Mouse (Mus musculus) hindbrain, embryonic 14.5 days (tissue): ENCODE data around the gene Abhd16a. TPM values are rescaled to one million over a fixed set of nuclear protein-coding genes. Genes with fewer than 3 reads are reported as not detected.

ENCODE experiments used
- ATAC-seq: fragments of 200-750 bp; cut with Nextera tagmentation; 2 replicates; pipeline ENCODE4 v1.8.0; 2017; ENCODE audit warnings: moderate number of reproducible peaks, mild to moderate bottlenecking, moderate TSS enrichment, moderate library complexity; ENCODE audit not compliant: low FRiP score
- DNase-seq: peaks from one replicate; pipeline ENCODE4 v3.0.0-alpha.2; 2015; ENCODE audit warnings: low spot score
- H3K27ac ChIP-seq: fragments of 300-500 bp; sonication (generic); 2 replicates; pipeline ENCODE4 v1.5.1; 2014; ENCODE audit warnings: mild to moderate bottlenecking, moderate library complexity
- H3K27me3 ChIP-seq: fragments of 300-500 bp; sonication (generic); 2 replicates; pipeline ENCODE4 v1.6.1; 2014; ENCODE audit warnings: mild to moderate bottlenecking, low read length, mixed read lengths; ENCODE audit not compliant: control insufficient read depth, insufficient read depth
- H3K36me3 ChIP-seq: fragments of 300-500 bp; sonication (generic); replicated peaks from 2 replicates; pipeline ENCODE4 v1.6.1; 2014; ENCODE audit not compliant: control insufficient read depth, insufficient read depth
- H3K4me1 ChIP-seq: fragments of 300-500 bp; sonication (generic); replicated peaks from 2 replicates; pipeline ENCODE4 v1.6.1; 2014; ENCODE audit warnings: antibody characterized with exemption, low read length, mixed read lengths; ENCODE audit not compliant: control insufficient read depth, insufficient read depth
- H3K4me2 ChIP-seq: fragments of 300-500 bp; sonication (generic); replicated peaks from 2 replicates; pipeline ENCODE4 v1.6.1; 2014; ENCODE audit warnings: mild to moderate bottlenecking, moderate library complexity
- H3K4me3 ChIP-seq: fragments of 300-500 bp; sonication (generic); replicated peaks from 2 replicates; pipeline ENCODE4 v1.5.1; 2014; ENCODE audit warnings: mild to moderate bottlenecking, low read length
- H3K9ac ChIP-seq: fragments of 300-500 bp; sonication (generic); 2 replicates; pipeline ENCODE4 v1.6.1; 2014
- H3K9me3 ChIP-seq: fragments of 300-500 bp; sonication (generic); 2 replicates; pipeline ENCODE4 v1.6.1; 2016; ENCODE audit warnings: low read length; ENCODE audit not compliant: control insufficient read depth
- WGBS: fragments of 180-500 bp; shearing (Covaris S2); extraction: QIAGEN DNeasy Blood & Tissue Kit; methylation state at CpG from one replicate; pipeline ENCODE4 v1.1.7; 2014; 5-methylcytosine and 5-hydroxymethylcytosine counted together
- polyA plus RNA-seq: library from polyadenylated mRNA; unstranded; fragments of >200 nt; fragmentation: Nextera tagmentation; extraction: Ambion mirVana; gene quantifications from 2 replicates; pipeline ENCODE4 v1.2.1, GENCODE M21; 2014

Gene Abhd16a
- polyA plus RNA-seq, 1 experiment from 2014 or later = 86.8 TPM

- H3K4me2 ChIP-seq = no peak overlapping the region
- H3K9me3 ChIP-seq = no peaks in the 10 kb centered on the region
- no peak overlapping the region for H3K4me3 ChIP-seq
- no peak overlapping the region for H3K9ac ChIP-seq
- DNase-seq (no peak), ATAC-seq (no peak)
- no peaks in the 10 kb centered on the region for H3K27me3 ChIP-seq
- peaks cover 23% of the 10 kb centered on the region for H3K36me3 ChIP-seq
- 96% methylated on average over 7 of the region's 7 CpGs for WGBS
- no peak overlapping the region for H3K27ac ChIP-seq
- H3K4me1 ChIP-seq = peaks cover 20% of the 10 kb centered on the region
Measured at GRCm38 (mm10) chr17:35133517-35133916, 44.5 kb downstream of the Abhd16a start.

GRCm38 (mm10) chr17:35134801-35135590 lies 45.9 kb downstream of the Abhd16a start, which contains the start of gene Bag6:
Gene Bag6, plus strand, starts transcription at chr17:35135178.
- H3K27ac ChIP-seq = peak within 1 kb of the TSS; percentile 93
- peaks cover 28% of the 10 kb centered on the region for H3K36me3 ChIP-seq
- H3K4me3 ChIP-seq = peak within 1 kb of the TSS; percentile 78
- DNase-seq = peak; percentile 97
- peak within 1 kb of the TSS; percentile 90 for H3K4me2 ChIP-seq
- H3K4me1 ChIP-seq = peaks cover 20% of the 10 kb centered on the region
- H3K9me3 ChIP-seq = no peaks in the 10 kb centered on the region
- peak within 1 kb of the TSS; percentile 90 for H3K9ac ChIP-seq
- H3K27me3 ChIP-seq = no peaks in the 10 kb centered on the region
- under 1% methylated on average over 66 of the region's 66 CpGs for WGBS
- ATAC-seq = peak; percentile 95

GRCm38 (mm10) chr17:35135591-35136320 lies 46.7 kb downstream of the Abhd16a start:
- Histone ChIP-seq H3K9ac (peak overlapping the region; percentile 90), H3K4me3 (peak overlapping the region; percentile 78), H3K4me1 (peaks cover 20% of the 10 kb centered on the region), H3K27ac (peak overlapping the region; percentile 93), H3K36me3 (peaks cover 28% of the 10 kb centered on the region), H3K9me3 (no peaks in the 10 kb centered on the region), H3K4me2 (peak overlapping the region; percentile 90), H3K27me3 (no peaks in the 10 kb centered on the region)
- under 1% methylated on average over 43 of the region's 43 CpGs for WGBS
- peak; percentile 67 for ATAC-seq
- no peak for DNase-seq

- ATAC-seq = no peak
- Histone ChIP-seq H3K9me3 (no peaks in the 10 kb centered on the region), H3K4me3 (no peak overlapping the region), H3K4me2 (no peak overlapping the region), H3K36me3 (peaks cover 61% of the 10 kb centered on the region), H3K27ac (no peak overlapping the region), H3K4me1 (peaks cover 20% of the 10 kb centered on the region), H3K27me3 (no peaks in the 10 kb centered on the region), H3K9ac (no peak overlapping the region)
- no peak for DNase-seq
- WGBS = 96% methylated on average over 3 of the region's 3 CpGs
Measured at GRCm38 (mm10) chr17:35139269-35139668, 50.2 kb downstream of the Abhd16a start.

GRCm38 (mm10) chr17:35140490-35140996 lies 51.5 kb downstream of the Abhd16a start:
- Histone ChIP-seq H3K9me3 (no peaks in the 10 kb centered on the region), H3K4me1 (peaks cover 20% of the 10 kb centered on the region), H3K36me3 (peaks cover 74% of the 10 kb centered on the region), H3K4me3 (no peak overlapping the region), H3K27me3 (no peaks in the 10 kb centered on the region), H3K9ac (no peak overlapping the region), H3K4me2 (no peak overlapping the region), H3K27ac (no peak overlapping the region)
- DNase-seq (no peak), ATAC-seq (no peak)
- WGBS = 77% methylated on average over 16 of the region's 16 CpGs

- no peak overlapping the region for H3K4me3 ChIP-seq
- H3K9me3 ChIP-seq = no peaks in the 10 kb centered on the region
- no peaks in the 10 kb centered on the region for H3K27me3 ChIP-seq
- H3K4me2 ChIP-seq = no peak overlapping the region
- H3K36me3 ChIP-seq = peaks cover 88% of the 10 kb centered on the region
- 86% methylated on average over 6 of the region's 6 CpGs for WGBS
- ATAC-seq (no peak), DNase-seq (no peak)
- no peak overlapping the region for H3K27ac ChIP-seq
- H3K9ac ChIP-seq = no peak overlapping the region
- H3K4me1 ChIP-seq = peaks cover 12% of the 10 kb centered on the region
Measured at GRCm38 (mm10) chr17:35141971-35142370, 52.9 kb downstream of the Abhd16a start.

- Histone ChIP-seq H3K36me3 (peaks cover 99% of the 10 kb centered on the region), H3K27me3 (no peaks in the 10 kb centered on the region), H3K4me1 (no peaks in the 10 kb centered on the region), H3K27ac (no peak overlapping the region), H3K4me3 (no peak overlapping the region), H3K4me2 (no peak overlapping the region), H3K9ac (no peak overlapping the region), H3K9me3 (no peaks in the 10 kb centered on the region)
- DNase-seq (no peak), ATAC-seq (no peak)
- 88% methylated on average over 5 of the region's 5 CpGs for WGBS
Measured at GRCm38 (mm10) chr17:35146139-35146538, 57.1 kb downstream of the Abhd16a start.

GRCm38 (mm10) chr17:35147348-35147747 lies 58.3 kb downstream of the Abhd16a start:
- ATAC-seq (no peak), DNase-seq (no peak)
- no peak overlapping the region for H3K4me2 ChIP-seq
- H3K4me3 ChIP-seq = no peak overlapping the region
- H3K27me3 ChIP-seq = no peaks in the 10 kb centered on the region
- H3K36me3 ChIP-seq = peaks cover 99% of the 10 kb centered on the region
- 65% methylated on average over 3 of the region's 3 CpGs for WGBS
- H3K9me3 ChIP-seq = no peaks in the 10 kb centered on the region
- H3K27ac ChIP-seq = no peak overlapping the region
- H3K9ac ChIP-seq = no peak overlapping the region
- H3K4me1 ChIP-seq = no peaks in the 10 kb centered on the region

- no peaks in the 10 kb centered on the region for H3K9me3 ChIP-seq
- H3K9ac ChIP-seq = no peak overlapping the region
- H3K4me2 ChIP-seq = no peak overlapping the region
- peaks cover 99% of the 10 kb centered on the region for H3K36me3 ChIP-seq
- H3K27me3 ChIP-seq = no peaks in the 10 kb centered on the region
- no peak for ATAC-seq
- DNase-seq = no peak
- H3K4me1 ChIP-seq = no peaks in the 10 kb centered on the region
- 73% methylated on average over 5 of the region's 5 CpGs for WGBS
- H3K4me3 ChIP-seq = no peak overlapping the region
- no peak overlapping the region for H3K27ac ChIP-seq
Measured at GRCm38 (mm10) chr17:35147922-35148639, 59.0 kb downstream of the Abhd16a start.
